Mouse (Mus musculus) A20 (cell line): ENCODE measurements at regions not wholly inside any gene's neighbourhood (a gene's known extent, or its start where the extent isn't known, plus 50 kb on each side); places are given as distances from the start of the nearest gene placed in this dataset.
"Not testable (repeated sequence)": the region's sequence is repeated elsewhere in the genome, so short reads cannot be mapped to it uniquely, and the experiment has no call there.

Source experiments
- DNase-seq: peaks from one replicate; pipeline ENCODE4 v3.0.0-alpha.2; 2011; ENCODE audit warnings: low read depth, low spot score

DNA sequence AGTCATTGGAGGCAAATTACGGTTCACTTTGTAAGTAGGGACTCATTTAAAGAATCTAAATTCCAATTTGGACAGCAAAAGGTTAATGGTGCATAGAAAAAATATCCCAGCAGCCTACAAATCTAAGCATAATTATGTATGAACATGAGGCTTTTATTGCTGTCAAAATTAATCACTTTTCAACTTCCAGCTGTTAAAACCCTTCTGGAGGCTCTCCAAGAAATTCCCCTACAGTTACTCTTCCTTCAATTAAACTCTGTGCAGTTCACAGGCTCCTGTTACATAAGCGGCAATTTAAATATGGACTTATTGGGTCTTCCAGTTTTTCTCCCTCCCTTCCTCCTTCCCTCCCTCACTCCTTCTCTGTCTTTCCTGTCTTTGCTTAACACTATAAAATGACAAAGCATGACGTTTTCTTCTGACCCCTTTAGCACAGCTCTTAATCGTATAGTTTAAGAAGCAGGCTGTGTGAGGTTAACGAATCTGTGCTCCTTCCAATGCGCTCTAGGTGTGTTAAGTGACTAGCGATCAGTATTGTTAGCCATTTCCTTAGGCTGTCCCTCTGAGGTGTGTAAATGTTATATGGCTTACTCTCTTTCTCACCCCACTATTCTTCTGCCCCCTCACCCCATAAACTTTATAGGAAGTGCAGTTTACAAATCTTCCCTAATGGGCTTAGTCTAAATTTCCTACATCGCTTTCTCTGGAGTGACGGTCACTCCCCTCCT lies 247.0 kb downstream of the Enc1 start:
- no peak for DNase-seq

DNA sequence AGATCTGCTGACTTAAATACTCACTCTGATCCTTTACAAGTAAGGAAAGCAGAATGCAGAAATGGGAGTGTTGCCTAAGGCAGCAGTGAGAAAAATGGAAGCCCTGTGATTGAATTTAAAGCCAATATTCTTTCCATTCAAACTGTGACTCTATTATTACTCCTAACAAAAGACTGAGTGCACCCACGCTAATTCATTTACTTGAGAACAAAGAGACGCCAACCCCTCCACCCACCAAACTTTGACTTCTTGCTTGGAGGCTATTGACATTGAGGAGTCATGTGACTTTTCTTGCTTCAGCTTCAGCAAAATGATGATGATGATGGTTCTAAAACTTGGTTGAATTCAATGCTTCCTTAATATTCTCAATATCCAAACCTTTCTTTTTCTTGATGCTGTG lies 245.6 kb downstream of the Enc1 start:
- no peak for DNase-seq

DNA sequence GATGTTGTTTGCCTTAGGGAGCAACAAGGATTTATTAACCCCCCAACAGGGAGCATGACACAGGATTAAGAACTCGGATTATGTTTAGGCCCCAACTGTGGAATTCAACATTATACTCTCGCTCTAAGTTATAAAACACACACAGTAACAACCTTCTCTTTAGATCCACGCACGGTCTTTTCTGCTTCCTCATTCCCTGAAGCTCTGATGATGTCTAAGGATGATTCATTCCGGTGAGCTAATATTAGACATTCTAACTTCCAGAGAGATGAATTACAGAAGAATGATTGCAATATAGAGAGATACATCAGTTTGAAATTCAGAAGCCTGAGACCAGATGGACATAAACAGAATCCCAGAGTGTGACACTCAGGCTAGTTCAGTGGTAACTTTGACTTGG lies 245.0 kb downstream of the Enc1 start:
- DNase-seq, result no peak

DNA sequence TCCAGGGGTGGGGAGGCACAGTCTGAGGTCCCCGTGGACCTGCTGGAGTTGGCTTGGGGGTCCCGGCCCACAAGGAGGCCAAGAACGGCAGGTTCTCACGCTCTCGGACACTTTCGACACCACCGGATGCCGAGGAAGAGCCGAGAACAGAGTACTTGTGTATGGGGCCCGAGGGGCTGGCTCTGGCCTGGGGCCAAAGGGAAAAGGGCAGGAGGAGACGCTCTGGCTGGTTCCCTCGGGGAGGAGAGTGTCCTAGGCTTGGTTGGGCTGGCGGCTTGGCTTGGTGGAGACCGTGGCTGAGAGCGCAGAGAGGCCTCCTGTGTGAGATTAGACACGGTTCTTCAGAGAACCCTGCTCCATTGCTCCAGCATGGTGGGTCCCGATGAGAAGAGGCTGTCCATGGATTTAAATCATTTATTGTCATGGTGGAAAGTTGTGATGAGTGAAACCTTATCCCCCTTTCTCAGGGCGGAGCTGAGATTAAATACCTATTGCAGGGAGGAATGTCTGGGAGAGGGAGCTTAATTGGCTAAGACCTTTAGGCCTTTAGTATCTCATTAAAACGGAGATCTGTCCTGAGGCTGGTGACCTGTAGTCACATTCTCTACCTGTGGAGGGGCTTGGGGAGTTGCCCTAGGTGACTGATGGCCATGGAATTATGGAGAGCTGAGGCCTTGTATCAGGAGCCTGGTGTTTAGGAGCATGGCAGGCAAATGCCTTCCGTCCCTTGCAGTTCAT lies 244.1 kb downstream of the Enc1 start:
- DNase-seq, result no peak

DNA sequence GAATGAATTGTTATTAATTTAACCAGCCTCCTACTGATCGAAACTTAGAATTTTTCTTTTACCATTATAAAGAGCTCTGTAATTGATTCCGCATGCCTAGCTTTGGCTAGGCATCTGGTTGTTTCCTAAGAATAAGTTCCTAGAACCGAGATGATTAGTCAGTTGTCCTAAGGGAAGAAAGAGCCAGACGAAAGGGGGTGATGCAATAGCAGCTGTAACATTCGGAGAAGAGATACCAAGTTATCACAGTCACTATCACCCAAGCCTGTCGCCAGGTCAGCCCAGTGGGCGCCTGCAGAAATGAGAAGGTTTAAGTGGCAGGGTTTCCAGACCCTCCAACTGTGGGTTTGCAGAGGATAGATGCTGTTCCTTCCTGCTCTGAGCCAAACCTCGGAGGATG lies 242.8 kb downstream of the Enc1 start:
- DNase-seq, result no peak

DNA sequence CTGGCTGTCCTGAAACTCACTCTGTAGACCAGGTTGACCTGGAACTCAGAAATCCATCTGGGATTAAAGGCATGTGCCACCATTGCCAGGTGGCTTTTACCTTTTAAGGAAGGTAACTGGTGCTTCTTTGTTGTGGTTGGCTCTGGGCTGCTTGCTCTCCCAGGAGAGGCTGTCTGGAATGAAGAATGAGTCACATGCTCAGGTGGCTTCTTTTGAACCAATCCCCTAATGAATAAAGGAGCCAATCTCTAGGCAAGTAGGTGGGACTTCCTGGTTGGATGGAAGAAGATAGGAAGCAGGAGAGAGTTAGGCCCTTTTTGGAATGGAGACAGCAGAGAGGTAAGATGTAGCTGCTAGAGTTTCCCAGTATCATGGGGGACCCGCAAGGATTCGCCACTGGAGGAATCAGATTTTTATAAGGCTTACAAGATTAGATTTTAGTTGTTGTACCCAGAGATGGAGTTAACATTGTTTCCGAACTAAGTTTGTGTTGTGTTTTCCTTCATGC lies 241.6 kb downstream of the Enc1 start:
- no peak for DNase-seq

DNA sequence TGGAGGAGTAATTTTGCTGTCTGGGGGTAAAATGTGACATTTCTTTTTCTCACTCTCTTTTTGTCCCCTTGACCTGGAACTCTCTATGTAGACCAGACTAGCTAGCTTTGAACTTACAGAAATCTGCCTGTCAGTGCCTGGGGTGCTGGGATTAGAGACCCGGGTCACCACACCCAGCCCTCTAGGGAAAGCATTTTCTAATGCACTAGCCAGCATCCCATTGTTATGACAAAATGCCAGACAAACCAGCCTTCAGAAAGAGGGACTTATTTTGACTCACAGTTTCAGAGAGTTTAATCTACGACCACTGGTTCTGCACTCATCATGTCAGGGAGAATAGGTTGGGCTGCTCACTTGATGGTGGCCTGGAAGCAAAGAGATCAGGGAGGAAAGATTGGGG lies 240.4 kb downstream of the Enc1 start:
- DNase-seq, result no peak

DNA sequence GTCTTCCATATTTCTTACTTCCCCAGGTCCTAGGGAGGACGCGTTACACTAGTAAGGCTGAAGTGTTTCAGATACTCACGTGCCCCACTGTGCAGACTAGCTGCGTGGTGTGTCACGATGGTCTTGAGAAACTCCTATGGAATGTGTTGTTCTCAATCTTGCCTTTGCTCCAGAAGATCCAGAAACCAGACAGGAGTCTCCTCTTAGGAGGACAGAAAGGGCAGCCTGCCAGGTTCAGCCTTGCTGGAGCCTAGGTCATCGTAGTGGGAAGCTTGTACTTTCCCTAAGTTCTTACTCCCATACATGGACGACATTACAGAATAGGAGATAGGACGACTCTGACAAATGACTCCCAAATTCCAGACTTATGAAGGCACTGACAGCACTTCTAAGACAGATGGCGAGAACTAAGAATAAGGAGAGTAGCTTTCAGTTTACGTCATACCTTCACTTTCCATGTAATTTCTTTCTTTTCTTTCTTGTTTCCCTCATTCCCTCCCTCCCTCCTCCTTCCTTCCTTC lies 238.2 kb downstream of the Enc1 start:
- no peak for DNase-seq

DNA sequence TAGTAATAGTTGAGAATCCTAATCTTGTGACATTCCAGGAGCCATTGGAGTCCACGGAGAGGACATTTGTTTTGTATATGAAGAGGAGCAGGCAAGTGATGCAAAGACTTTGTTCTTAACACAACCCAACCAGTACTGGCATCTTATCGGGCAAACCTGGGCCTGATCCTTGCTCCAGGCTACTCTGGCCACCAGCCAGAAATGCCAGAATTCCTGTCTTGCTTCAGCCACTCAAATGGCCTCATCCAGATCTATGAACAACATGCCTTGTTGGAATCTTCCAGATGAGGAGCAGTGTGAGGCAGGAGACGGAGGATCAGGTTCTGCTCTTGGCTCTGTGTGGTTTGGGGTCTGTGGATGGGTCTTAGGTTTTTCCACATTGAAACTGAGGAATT lies 233.1 kb downstream of the Enc1 start:
- no peak for DNase-seq

DNA sequence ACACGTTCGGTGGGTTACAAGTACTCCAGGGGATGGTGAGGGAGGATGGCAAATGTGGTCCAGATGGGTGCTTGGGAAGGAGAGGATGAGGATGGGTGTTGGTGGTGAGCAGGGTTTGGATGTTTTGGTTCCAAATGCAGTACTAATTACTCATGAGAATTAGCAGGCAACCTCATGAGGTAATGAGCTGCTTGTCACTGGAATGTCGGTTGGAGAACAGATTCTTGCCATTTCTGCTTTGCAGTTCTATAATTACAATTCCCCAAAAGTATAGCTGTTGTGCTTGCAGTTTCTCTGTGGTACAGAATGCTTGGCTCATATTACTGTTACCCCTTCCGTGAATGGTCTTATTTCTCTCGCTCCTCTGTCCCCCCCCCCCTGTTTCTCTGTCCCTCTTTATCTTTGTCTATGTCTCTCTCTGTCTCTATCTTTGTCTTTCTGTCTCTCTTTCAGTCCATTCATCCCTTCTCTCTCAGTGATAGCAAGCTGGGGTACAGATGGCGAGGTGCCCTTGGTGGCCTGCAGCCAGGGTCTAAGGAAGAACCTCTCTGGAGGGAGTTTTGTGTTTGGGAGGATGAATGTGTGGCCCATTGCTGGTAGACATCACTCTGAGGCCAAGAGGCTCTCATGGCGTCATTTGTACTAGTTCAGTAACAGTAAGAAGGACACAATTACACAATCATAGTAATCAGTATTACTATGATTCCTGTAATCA lies 232.5 kb downstream of the Enc1 start:
- no peak for DNase-seq

DNA sequence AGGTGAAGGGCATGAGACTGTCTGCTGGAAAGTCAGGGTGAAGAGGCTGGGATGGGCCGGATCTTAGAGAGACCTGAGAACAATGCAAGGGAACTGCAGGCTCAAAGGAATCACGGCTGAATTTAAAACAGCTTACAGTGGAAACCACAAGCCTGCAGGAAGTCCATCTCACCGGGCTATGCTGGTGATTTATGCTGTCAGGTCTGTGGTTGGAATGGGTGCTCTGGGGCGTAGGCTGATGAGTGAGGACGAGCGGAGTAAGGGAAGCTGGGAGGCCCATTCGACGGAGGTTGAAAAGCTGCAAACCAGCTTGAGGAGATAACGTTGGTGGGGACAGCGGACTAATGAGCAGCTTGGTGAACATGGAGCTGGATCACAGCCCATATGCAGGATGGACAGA lies 229.1 kb downstream of the Enc1 start:
- DNase-seq, result no peak

DNA sequence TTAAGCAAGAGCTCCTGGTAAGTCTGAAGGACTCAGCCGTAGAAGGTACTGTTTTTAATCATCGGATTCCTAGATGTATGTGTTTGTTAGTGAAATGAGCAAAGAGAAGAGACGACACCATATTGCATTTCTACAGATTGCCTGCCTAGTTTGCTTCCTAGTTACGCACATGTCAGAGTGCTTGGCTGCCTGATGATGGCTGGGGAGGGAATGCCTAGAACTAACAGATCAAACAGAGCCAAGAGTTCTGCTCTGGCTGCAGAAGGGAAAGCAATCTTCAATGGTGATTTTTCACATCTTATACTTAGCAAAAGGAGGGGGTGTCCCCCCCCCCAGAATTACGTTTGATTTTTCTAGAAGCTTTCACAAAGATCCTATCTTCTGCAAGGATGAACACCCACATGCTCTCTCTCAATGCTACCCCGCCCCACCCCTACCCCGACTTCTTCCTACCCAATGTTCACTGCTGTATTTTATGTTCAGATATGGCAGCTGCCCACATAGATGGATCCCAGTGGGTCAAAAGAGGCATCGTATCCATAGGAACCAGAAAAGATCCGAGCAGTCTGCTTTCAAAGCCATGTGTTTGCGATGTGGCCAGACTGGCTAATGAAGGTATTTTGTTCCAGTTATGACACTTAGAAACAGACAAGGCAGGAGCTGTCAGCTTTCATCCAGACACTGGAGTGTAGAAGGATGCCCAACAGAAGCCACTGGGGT lies 228.1 kb downstream of the Enc1 start:
- DNase-seq, result no peak

DNA sequence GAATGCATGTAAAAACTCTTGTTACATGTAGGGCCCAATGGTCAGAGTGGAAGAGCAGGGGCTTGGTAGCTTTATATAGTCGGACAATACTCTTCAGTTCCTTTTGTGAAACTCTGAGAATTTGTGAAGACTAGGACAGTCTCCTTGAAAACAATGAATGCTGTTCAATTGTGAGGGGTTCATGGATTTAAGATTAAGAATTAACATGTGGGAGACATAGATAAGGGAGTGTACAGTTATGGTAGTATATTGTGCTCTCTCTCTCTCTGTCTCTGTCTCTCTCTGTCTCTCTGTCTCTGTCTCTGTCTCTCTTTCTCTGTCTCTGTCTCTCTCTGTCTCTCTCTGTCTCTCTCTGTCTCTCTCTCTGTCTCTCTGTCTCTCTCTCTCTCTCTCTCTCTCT lies 225.7 kb downstream of the Enc1 start:
- DNase-seq, result not testable (repeated sequence)

DNA sequence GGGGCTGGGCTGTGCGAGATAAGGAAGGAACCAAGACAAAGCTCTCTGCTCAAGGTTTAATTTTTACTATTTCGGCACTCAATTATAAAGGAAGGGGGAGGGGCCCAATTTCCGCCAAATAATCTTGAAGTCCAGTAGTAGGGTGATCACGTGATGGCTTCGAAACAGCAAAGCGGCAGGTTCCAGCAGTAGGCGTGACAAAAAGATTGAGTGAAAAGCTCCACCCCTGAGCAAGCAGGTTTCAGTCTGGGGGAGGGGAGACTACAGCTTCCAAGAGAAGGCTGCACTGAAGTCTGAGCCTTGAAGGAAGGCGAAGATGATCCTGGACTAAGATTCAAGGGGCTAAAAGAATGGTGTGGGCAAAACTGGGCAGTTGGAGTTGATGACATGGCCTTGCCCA lies 222.9 kb downstream of the Enc1 start:
- no peak for DNase-seq

DNA sequence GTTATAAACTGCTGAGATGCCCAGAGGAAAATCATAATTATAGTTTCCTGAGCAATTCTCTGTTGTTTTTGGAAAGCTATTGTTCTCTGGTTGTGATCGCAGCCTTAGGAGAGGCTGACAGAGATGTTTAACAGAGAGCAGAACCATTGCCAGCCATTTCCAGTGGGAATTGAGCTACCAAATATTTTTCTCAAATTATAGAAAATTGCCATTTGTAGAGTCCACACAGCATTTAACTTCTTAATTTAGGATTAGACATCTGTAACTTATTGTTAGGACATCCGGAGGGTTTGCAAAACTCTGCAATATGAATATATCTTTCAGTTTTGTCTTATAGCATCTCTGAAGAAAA lies 222.0 kb downstream of the Enc1 start:
- no peak for DNase-seq

DNA sequence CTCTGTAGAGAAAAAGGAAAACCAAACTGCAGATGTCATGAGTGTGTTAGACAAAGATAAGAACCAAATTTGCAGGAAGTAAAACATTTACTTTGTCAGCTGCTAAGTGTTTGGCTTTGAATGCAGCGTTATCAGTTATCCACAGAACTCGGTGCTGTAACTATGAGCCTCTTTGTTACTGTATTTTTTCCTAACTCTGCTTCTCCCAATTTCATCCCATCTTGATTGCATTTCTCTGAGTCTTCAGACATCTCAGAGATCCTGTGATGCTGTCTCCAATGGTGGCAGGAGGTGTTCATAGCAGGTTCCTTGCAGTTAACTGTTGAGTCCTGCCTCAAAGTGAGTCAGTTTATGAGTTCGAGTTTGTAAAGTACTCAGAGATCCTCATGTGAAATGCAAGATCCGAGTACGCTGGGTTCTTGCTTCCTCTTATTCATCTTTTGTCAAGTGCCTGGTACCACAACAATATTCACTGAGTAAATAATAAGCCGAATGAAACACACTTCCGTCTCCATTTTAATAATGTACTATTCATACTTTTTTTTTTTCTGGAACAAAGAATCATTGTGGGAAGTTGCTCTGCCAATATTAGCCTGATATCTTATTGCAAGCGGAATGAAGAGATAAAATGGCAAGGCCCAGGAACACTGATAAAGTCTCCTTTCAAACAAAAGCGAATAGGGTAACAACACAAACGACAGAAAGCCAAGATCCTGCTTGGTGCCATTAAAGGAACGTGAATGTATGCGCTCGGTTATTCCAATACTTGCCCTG lies 221.4 kb downstream of the Enc1 start:
- DNase-seq, result no peak

DNA sequence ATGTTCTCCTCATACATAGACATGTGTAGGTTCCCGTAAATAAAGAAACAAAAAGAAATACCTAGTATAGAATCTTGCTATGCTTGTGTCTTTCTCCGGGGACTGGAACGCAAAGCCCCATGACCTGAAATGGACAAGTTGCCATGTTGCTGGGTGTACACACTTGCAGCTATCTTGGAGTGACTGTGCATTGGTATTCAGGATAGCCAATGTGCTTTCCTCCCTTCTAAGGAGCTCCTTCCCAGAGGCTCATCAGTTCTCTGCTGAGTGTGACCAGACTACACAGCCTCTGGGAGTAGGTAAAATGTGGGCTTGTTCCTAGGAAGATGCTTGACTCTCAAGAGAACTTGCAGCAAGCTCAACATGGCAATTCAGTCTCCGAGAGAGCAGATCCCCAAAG lies 220.3 kb downstream of the Enc1 start:
- no peak for DNase-seq

DNA sequence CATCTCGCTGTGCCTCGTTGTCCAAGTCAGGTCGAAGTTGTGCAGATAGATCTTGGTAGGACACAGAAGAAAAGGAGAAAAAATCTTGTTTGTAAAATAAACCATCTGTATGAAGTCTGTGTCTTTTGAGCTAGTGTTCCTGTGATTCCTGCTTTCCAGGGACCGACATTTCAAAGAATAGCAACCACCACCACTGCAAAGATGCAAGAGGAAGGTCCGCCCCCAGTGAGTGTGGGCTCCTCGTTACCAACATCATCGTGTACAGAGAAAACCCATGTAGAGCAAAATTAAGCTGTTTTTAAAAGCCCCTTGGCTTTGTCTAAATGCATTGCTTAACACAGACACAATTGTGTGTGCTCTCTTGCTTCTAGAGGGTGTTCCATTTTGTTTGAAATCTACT lies 218.2 kb downstream of the Enc1 start:
- DNase-seq, result no peak

DNA sequence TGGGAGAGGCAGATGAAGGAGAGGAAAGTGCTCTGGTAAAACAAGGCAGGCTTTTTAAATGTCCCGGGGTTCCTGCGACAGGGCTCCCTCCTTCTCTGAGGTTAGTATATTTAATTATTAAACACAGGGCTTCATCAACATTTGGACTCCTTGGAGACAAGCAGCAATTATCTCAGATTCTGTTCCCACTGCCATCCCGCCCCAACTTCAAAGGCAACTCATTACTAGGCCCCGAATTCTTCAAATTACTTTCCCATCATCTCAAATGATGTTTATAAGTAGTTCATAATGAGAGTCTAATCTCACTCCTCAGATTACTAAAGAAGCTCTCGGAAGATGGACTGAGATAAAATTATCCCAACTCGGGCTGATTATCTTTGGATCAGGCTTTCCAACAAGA lies 215.1 kb downstream of the Enc1 start:
- DNase-seq, result no peak

DNA sequence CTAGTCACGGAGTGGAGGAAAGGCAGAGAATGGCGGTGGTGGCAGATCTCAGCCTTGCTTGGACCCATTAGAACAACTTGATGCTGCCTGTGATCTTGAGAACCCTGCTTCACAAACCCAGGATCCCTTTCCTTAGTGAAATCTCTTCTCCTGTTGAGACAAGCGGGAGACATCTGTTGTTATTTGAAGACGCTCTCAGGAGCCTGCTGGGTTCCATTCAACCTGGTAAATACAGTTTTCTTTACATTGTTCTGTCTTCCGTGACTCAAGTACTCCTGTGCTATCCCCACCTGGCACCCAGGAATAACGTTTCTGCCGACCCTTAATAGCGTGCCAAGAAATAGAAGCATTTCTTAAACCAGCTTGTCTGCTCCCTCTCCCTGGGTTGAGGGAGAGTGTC lies 213.8 kb downstream of the Enc1 start:
- DNase-seq, result no peak

DNA sequence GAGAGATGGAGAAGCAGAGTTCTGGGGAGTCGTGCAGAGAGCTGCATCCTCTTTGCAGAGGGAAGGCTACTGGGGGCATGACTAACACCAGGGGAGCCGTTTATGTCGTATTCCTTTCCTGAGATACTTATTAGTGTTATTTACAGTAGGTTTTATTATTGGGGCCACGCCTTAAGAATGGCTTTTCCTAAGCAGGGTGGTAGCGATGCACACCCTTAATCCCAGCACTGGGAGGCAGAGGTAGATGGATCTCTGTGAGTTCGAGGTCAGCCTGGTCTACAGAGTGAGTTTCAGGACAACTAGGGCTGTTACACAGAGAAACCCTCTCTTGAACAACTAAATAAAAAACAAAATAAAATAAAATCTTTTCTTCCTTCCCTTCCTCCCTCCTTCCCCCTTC lies 212.6 kb downstream of the Enc1 start:
- no peak for DNase-seq
